Mouse (Mus musculus) adrenal gland, adult (tissue): ENCODE data around the gene Dctn1.
A peak's percentile ranks its signal among the peaks of the same experiment; 100 is the strongest.

Experiments used
- DNase-seq, 2 experiments: peaks; one replicate each; pipeline ENCODE4 v3.0.0; 2022 to 2023; ENCODE audit warnings: low spot score in 1 of 2; ENCODE audit not compliant: inconsistent age in 2 of 2

Gene Dctn1

DNA sequence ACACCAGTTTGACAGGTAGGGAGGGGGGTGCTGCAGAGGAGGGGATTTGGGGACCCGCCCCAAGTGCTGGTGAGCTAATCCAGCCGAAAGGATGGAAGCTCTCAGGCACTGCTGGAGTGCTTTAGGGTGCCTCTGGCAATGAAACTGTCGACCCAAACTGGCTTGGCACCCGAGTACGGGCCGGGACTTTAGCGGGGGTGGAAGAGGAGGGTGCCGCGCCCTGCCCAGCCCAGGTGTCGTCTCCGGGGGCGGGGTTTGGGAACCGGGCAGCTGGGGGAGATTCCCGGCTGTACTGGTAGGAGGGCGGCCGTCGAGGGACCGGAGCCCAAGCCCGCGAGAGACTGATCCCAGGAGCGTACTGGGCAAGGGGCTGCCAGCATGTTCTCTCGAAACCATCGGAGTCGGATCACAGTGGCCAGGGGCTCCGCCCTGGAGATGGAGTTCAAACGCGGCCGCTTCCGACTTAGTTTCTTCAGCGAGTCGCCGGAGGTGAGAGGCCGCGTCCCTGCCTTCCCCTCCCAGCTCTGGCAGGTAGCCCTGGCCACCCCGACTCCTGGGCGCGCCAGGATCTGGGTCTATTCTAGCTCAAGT lies 30.1 kb upstream of the Dctn1 start:
- DNase-seq: peak in 1 of 2 experiments; percentile 44

DNA sequence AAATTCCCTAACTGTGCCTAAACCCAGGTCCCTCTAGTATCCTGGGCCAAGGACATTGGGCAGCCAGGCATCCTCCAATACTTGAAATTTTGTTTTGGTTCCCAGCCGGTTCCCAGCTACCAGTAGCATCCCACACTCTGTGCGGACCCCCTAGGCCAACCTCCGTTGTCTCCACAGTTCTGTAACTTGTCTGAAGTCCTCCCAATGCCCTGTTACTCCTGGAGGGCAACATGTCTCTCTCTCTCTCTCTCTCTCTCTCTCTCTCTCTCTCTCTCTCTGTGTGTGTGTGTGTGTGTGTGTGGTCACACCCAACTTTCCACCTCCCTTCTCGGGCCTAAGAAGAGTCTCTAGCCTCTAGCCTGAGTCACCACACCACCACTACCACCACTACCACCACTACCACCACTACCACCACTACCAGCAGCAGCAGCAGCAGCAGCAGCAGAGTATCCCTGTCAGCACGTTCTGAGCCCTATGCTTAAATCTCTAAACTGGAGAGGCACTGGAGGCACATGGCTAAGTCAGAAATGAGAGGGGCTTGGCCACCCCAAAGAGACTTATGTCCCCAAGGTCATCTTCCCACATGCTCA lies 29.3 kb upstream of the Dctn1 start:
- no peak for DNase-seq

- peak; percentile 83 to 94 for DNase-seq
Measured at GRCm38 (mm10) chr6:83136881-83137575, 28.7 kb upstream of the Dctn1 start.

- DNase-seq: peak; percentile 93 to 97
Measured at GRCm38 (mm10) chr6:83137576-83137950, 28.2 kb upstream of the Dctn1 start.

DNA sequence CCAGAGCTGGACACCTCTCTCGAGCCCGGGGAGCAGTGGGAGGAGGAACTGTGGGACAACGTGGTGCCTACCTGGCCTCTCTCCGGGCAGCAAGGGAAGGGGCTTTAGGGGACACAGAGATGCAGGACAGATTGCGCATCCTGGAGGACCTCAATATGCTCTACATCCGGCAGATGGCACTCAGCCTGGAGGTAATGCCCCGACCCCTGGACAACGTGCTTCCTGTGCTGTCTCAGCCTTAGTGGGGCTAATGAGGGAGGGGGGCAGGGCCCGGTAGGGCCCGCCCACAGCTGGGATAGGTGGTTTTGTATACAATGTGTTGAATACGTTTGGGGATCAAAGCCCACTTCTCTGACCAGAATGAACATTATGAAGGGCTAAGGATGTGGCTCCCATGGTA lies 27.7 kb upstream of the Dctn1 start:
- DNase-seq: peak in 1 of 2 experiments; percentile 53

GRCm38 (mm10) chr6:83140044-83140443 lies 25.7 kb upstream of the Dctn1 start:
- DNase-seq: peak in 1 of 2 experiments; percentile 5

DNA sequence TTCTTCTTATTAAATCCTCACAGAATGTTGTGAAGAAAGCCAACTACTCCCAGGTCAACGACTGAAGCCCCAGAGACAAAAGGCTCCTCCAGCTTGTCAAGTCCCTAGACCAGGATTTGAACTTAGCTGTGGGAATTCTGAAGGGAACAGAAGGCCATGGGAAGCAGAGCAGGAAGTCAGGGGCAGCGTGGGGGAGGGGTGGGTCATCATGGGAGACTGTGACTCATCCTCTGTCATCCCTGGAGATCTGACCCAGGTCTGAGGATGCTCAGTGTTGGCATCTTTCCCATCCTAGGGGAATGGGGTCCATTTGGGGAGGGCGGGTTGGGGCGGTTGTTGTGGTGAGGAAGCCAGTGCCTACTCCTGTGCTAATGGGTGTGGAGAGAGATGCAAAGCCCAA lies 24.1 kb upstream of the Dctn1 start:
- DNase-seq: peak; percentile 10 to 46

DNA sequence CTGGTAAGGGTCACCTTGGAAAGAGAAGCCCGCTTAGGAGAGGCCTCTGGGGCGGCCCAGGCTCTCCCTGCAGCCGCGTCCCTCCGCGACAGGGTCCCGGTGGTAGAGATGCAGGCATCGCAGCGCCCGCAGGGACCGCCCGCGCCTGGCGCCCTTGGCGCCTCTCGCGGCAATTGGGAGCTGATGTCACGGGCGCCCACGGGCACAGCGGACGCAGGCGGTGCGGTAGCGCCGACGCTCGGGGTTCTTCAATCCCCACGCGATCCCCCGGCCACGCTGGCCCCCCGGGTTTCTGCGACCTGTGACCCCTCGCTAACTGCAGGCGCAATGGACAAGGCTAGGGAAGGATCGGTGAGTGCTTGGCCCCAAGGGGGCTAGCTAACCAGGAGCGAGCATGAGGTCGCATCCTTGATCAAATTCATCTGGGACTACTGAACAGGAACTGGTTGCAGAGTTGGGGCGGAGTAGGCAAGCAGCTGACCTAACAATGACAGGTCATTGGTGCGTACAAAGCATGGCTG lies 23.4 kb upstream of the Dctn1 start:
- DNase-seq: peak; percentile 34 to 68

DNA sequence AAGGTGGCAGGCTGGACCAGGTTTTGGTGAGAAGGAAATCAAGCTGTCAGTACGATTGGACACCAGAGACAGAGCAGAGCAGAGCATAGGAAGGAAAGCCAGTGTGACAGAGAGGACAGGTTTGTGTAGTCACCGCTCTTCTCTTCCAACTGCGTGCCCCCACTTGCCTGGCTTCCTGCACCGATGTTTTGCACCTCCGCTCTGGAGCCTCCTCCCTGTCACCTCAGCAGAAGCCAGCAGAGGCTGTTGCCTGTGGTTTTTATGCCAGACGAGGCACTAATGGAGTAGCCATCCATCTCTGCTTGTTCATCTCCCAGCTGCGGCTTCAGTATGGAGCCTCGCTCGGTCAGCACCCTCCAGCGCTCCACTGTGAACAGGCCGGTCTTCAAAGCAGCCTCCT lies 22.8 kb upstream of the Dctn1 start:
- peak in 1 of 2 experiments; percentile 13 for DNase-seq

GRCm38 (mm10) chr6:83145209-83145608 lies 20.5 kb upstream of the Dctn1 start:
- peak in 1 of 2 experiments; percentile 59 for DNase-seq

- no peak for DNase-seq
Measured at GRCm38 (mm10) chr6:83145805-83146204, 19.9 kb upstream of the Dctn1 start.

GRCm38 (mm10) chr6:83147280-83147679 lies 18.4 kb upstream of the Dctn1 start:
- peak; percentile 63 to 86 for DNase-seq

GRCm38 (mm10) chr6:83151721-83152120 lies 14.0 kb upstream of the Dctn1 start:
- no peak for DNase-seq

DNA sequence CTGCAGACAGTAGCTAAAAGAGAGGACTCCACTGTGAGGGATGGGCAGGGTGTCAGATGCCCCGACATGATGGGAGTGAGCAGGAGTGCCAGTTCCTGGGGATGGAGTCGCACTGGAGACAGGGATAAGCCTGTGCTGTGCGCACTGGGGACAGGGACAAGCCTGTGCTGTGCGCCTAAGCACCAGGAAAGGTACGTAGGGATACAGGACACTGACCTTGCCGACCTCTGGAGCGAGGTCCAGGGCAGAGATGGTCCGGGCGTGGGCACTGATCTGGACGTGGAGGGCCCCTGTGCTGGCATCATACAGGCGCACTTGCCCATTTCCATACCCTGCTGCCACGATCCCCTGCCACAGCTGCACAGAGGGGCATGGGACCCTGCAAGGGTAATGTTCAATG lies 12.7 kb upstream of the Dctn1 start:
- DNase-seq: no peak

DNA sequence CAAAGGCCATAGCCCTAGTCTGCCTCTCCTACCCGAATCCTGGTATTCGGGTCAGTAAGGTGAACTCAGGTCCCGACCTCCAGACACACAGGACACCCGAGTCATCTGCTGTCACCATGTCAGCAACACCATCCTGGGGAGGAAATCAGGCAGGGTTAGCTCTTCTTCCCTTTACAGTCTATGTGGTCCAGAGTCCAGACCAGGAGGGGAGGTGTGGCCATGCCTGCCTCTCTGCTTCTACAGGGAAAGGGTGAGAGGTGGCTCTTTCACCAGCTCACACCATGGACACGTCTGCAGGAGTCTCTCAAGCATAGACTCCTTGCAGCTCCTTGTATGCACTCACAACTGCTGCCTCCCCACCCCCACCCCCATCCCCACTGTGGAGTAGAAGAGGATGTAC lies 12.2 kb upstream of the Dctn1 start:
- no peak for DNase-seq

GRCm38 (mm10) chr6:83155552-83156238 lies 10.0 kb upstream of the Dctn1 start:
- DNase-seq: peak in 1 of 2 experiments; percentile 37

- DNase-seq: peak; percentile 72 to 89
Measured at GRCm38 (mm10) chr6:83156259-83156684, 9.4 kb upstream of the Dctn1 start, which contains the start of the genes Wdr54 and 1700003E16Rik. Gene Wdr54 (minus strand): TSS chr6:83156397. Gene 1700003E16Rik (plus strand): TSS chr6:83156404.

DNA sequence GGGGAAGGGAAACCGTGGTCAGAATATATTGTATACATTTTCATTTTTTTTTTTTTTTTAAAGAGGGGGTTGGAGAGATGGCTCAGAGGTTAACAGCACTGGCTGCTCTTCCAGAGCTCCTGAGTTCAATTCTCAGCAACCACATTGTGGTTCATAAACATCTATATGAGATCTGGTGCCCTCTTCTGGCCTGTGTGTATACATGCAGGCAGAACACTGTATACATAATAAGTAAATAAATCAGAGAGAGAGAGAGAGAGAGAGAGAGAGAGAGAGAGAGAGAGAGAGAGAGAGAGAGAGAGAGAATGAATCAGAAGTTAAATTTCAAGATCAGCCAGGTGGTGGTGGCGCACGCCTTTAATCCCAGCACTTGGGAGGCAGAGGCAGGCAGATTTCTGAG lies 6.3 kb upstream of the Dctn1 start:
- DNase-seq: peak in 1 of 2 experiments; percentile 66

DNA sequence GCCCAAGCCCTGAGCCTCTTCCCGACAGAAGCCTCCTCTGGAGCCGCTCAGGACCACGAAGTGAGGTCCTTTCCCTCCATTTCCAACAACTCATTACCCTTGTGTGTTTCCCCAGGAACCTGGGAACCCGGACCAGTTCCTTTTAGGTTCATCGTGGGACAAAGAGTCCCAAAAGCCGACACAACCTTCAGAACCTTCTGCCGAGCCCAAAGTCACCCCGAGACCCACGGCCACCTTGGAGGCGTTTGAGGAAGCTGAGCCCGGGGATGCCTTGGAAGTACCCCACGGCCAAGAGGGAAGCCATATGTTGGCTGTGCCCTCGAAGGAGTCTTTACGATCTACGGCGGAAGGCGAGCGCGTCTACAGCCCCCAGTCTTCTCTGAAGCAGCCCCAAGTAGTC lies 4.3 kb upstream of the Dctn1 start:
- DNase-seq: peak in 1 of 2 experiments; percentile 42

GRCm38 (mm10) chr6:83161921-83162641 lies 3.6 kb upstream of the Dctn1 start:
- DNase-seq: peak; percentile 67 to 86

- DNase-seq: peak; percentile 68 to 90
Measured at GRCm38 (mm10) chr6:83162701-83163100, 3.0 kb upstream of the Dctn1 start.
